Mouse (Mus musculus) adrenal gland, adult 18-20 months (tissue): ENCODE results near the gene Opalin. TPM values are rescaled to one million over a fixed set of nuclear protein-coding genes. Genes with fewer than 3 reads are reported as not detected.

Experiments used
- DNase-seq, 2 experiments: peaks; one replicate each; pipeline ENCODE4 v3.0.0; 2021 to 2022; ENCODE audit warnings: low spot score in 2 of 2
- long read RNA-seq, 2 experiments: library from polyadenylated mRNA; stranded (forward); transcript quantifications; one replicate each; pipeline ENCODE4 v2.0.0; 2021
- total RNA-seq, 2 experiments: library from RNA; stranded (reverse); gene quantifications; 1 replicate in 1 of 2; 2 replicates in 1 of 2; pipeline ENCODE4 v1.2.3; 2021

The Opalin gene
- not detected for total RNA-seq
- long read RNA-seq, experiment 1 = 0 reads
- long read RNA-seq, experiment 2 = 0 reads

GRCm38 (mm10) chr19:41076906-41077305 lies at the start of gene Opalin:
Gene Opalin, minus strand, starts transcription at chr19:41077113.
- DNase-seq = no peak

GRCm38 (mm10) chr19:41123009-41123408 lies 46.1 kb upstream of the Opalin start:
- DNase-seq = no peak

- no peak for DNase-seq
Measured at GRCm38 (mm10) chr19:41119924-41120323, 43.0 kb upstream of the Opalin start.

- DNase-seq = no peak
Measured at GRCm38 (mm10) chr19:41118346-41118745, 41.4 kb upstream of the Opalin start.

GRCm38 (mm10) chr19:41117334-41117733 lies 40.4 kb upstream of the Opalin start:
- DNase-seq = no peak

- DNase-seq = no peak
Measured at GRCm38 (mm10) chr19:41114611-41115010, 37.7 kb upstream of the Opalin start.

GRCm38 (mm10) chr19:41113911-41114531 lies 37.1 kb upstream of the Opalin start:
- DNase-seq = no peak

GRCm38 (mm10) chr19:41112609-41113008 lies 35.7 kb upstream of the Opalin start:
- no peak for DNase-seq

GRCm38 (mm10) chr19:41109991-41110390 lies 33.1 kb upstream of the Opalin start:
- DNase-seq = no peak

GRCm38 (mm10) chr19:41109496-41109895 lies 32.6 kb upstream of the Opalin start:
- DNase-seq = no peak

- DNase-seq = no peak
Measured at GRCm38 (mm10) chr19:41108666-41109065, 31.8 kb upstream of the Opalin start.

GRCm38 (mm10) chr19:41107530-41107929 lies 30.6 kb upstream of the Opalin start:
- DNase-seq = no peak

- no peak for DNase-seq
Measured at GRCm38 (mm10) chr19:41104922-41105321, 28.0 kb upstream of the Opalin start.

- peak in 1 of 2 experiments; percentile 50 for DNase-seq
Measured at GRCm38 (mm10) chr19:41101390-41101789, 24.5 kb upstream of the Opalin start.

GRCm38 (mm10) chr19:41100863-41101262 lies 23.9 kb upstream of the Opalin start:
- DNase-seq = no peak

- DNase-seq = no peak
Measured at GRCm38 (mm10) chr19:41097038-41097437, 20.1 kb upstream of the Opalin start.

GRCm38 (mm10) chr19:41091901-41092300 lies 15.0 kb upstream of the Opalin start:
- no peak for DNase-seq

GRCm38 (mm10) chr19:41089833-41090232 lies 12.9 kb upstream of the Opalin start:
- peak; percentile 39 to 40 for DNase-seq

GRCm38 (mm10) chr19:41088491-41088890 lies 11.6 kb upstream of the Opalin start:
- DNase-seq = no peak

- DNase-seq = no peak
Measured at GRCm38 (mm10) chr19:41087901-41088300, 11.0 kb upstream of the Opalin start.

GRCm38 (mm10) chr19:41086700-41087099 lies 9.8 kb upstream of the Opalin start:
- peak; percentile 59 to 65 for DNase-seq

- DNase-seq = no peak
Measured at GRCm38 (mm10) chr19:41086289-41086688, 9.4 kb upstream of the Opalin start.

GRCm38 (mm10) chr19:41083646-41084045 lies 6.7 kb upstream of the Opalin start:
- DNase-seq = no peak
